Mouse (Mus musculus): ENCODE measurements around the gene Polg.

- TF ChIP-seq POLR2A (IDR thresholded peaks at IDR 0.05; ENCODE audit: low read depth, low read length) (no peak), TBP (conservative IDR thresholded peaks at IDR 0.05; ENCODE audit: low read depth, low read length) (no peak), CTCF (conservative IDR thresholded peaks at IDR 0.05 in 1 of 2, IDR thresholded peaks at IDR 0.05 in 1 of 2; ENCODE audit: low read depth in 2 of 2, low read length in 2 of 2) (no peak), TCF12 (IDR thresholded peaks at IDR 0.05; ENCODE audit: low read depth, low read length) (no peak), EP300 (IDR thresholded peaks at IDR 0.05; ENCODE audit: low read length) (no peak), USF1 (IDR thresholded peaks at IDR 0.05; ENCODE audit: low read depth, low read length) (no peak)
Measured at GRCm38 (mm10) chr7:79473496-79474194, 7.5 kb upstream of the Polg start.

Measured in CH12.LX (cell line).